Mouse (Mus musculus) MEL (cell line): ENCODE measurements around the gene Abhd15.
A peak's percentile ranks its signal among the peaks of the same experiment; 100 is the strongest.

Experiments used
- BHLHE40 ChIP-seq: IDR thresholded peaks from 2 replicates; pipeline ENCODE4 v1.6.1; 2012; ENCODE audit warnings: low read depth, mild to moderate bottlenecking, inconsistent platforms, low read length, improper control_type of control experiment, borderline replicate concordance
- CTCF ChIP-seq, 3 experiments: IDR thresholded peaks in 2 of 3; conservative IDR thresholded peaks in 1 of 3; 2 replicates each; pipeline ENCODE4 v1.5.1; 2011 to 2012; ENCODE audit warnings: low read length in 3 of 3, low read depth in 2 of 3, mild to moderate bottlenecking in 2 of 3, improper control_type of control experiment in 1 of 3, inconsistent platforms in 1 of 3, mixed read lengths in 1 of 3, moderate library complexity in 1 of 3; ENCODE audit not compliant: control insufficient read depth in 1 of 3, insufficient read depth in 1 of 3, poor library complexity in 1 of 3, severe bottlenecking in 1 of 3
- MAFK ChIP-seq: IDR thresholded peaks from 2 replicates; pipeline ENCODE4 v1.6.1; 2011; ENCODE audit warnings: low read depth, mild to moderate bottlenecking, low read length, improper control_type of control experiment, borderline replicate concordance
- POLR2A ChIP-seq, 2 experiments: IDR thresholded peaks; 2 replicates each; pipeline ENCODE4 v1.6.1; 2011 to 2012; ENCODE audit warnings: low read length in 2 of 2, mild to moderate bottlenecking in 2 of 2, control low read depth in 1 of 2, improper control_type of control experiment in 1 of 2, low read depth in 1 of 2, moderate library complexity in 1 of 2; ENCODE audit not compliant: control insufficient read depth in 1 of 2, insufficient read depth in 1 of 2, poor library complexity in 1 of 2
- POLR2AphosphoS2 ChIP-seq: IDR thresholded peaks from 2 replicates; pipeline ENCODE4 v1.6.1; 2011; ENCODE audit warnings: low read length, improper control_type of control experiment
- RAD21 ChIP-seq: IDR thresholded peaks from 2 replicates; pipeline ENCODE4 v1.6.1; 2011; ENCODE audit warnings: mild to moderate bottlenecking, low read depth, low read length, improper control_type of control experiment
- TAL1 ChIP-seq: IDR thresholded peaks from 2 replicates; pipeline ENCODE4 v1.6.1; 2012; ENCODE audit warnings: mild to moderate bottlenecking, inconsistent platforms, low read length, moderate library complexity, mixed read lengths

- no peak for TF ChIP-seq CTCF (IDR thresholded peaks at IDR 0.05 in 2 of 3, conservative IDR thresholded peaks at IDR 0.05 in 1 of 3; ENCODE audit: control insufficient read depth in 1 of 3, insufficient read depth in 1 of 3, low read depth in 2 of 3, low read length in 3 of 3, poor library complexity in 1 of 3, severe bottlenecking in 1 of 3)
- peak; percentile 72 for TF ChIP-seq BHLHE40
- TF ChIP-seq POLR2AphosphoS2: no peak
- no peak for TF ChIP-seq MAFK
- 0 out of 4 replicates have a peak, but pooled peaks of 1 of the 2 experiments have one; percentile 16 for TF ChIP-seq POLR2A (IDR thresholded peaks at IDR 0.05; ENCODE audit: control insufficient read depth in 1 of 2, insufficient read depth in 1 of 2, low read depth in 1 of 2, low read length in 2 of 2, poor library complexity in 1 of 2)
- TF ChIP-seq TAL1: no peak
- TF ChIP-seq RAD21: no peak
Observed at GRCm38 (mm10) chr11:77492311-77492871, 22.5 kb upstream of the Abhd15 start.
